Mouse (Mus musculus): ENCODE data around the gene Bcl2l13.

DNA sequence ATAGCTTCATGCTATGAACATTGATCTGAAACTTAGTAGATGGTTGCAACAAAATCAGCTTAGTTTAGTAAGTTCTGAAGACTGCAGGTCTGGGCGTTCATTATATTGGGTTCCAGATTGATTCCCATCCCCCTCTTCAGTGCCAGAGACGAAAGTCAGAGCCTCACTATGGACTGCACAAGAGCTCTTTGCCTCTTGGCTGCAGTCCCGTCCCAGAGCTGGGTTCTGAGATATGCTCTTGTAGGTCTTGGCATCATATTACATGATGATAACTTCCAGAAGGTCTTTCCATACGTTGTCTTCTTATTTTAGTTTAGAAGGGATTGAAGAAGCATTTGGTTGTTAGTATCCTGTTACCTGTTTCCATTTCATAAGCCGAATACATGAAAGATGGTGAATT, 43.0 kb downstream of the Bcl2l13 start:
- TF ChIP-seq ZC3H11A (IDR thresholded peaks at IDR 0.05; ENCODE audit: borderline replicate concordance, low read depth, low read length) (no peak), ZNF384 (IDR thresholded peaks at IDR 0.05; ENCODE audit: low read depth, low read length) (no peak), CHD2 (IDR thresholded peaks at IDR 0.05; ENCODE audit: low read depth, low read length) (no peak), MAFK (IDR thresholded peaks at IDR 0.05; ENCODE audit: insufficient read depth, low read depth, low read length) (no peak), HCFC1 (IDR thresholded peaks at IDR 0.05; ENCODE audit: borderline replicate concordance, insufficient read depth, low read length) (no peak)
